Mouse (Mus musculus) heart, postnatal 0 days (tissue): ENCODE measurements around the gene Elmo2.

ENCODE experiments used
- CTCF ChIP-seq: IDR thresholded peaks from 2 replicates; pipeline ENCODE4 v1.5.1; 2016; ENCODE audit warnings: antibody characterized with exemption, control low read depth, low read depth
- EP300 ChIP-seq: IDR thresholded peaks from 2 replicates; pipeline ENCODE4 v1.6.1; 2016; ENCODE audit warnings: antibody characterized with exemption, low read depth

- peak; percentile 64 for TF ChIP-seq CTCF
- TF ChIP-seq EP300 = no peak
These were observed 10.9 kb upstream of the Elmo2 start for GRCm38 (mm10) chr2:165337191-165337590.
